Mouse (Mus musculus): Measurements from ENCODE around the gene Ophn1.

- TF ChIP-seq POLR2A (IDR thresholded peaks at IDR 0.05; ENCODE audit: borderline replicate concordance, insufficient read depth, low read length) (no peak), CTCF (IDR thresholded peaks at IDR 0.05; ENCODE audit: borderline replicate concordance, insufficient read depth, low read depth, low read length) (no peak)
Observed at GRCm38 (mm10) chrX:98875144-98875543, 15.7 kb downstream of the Ophn1 start.
